Comparison of ENCODE assay signal across 9 mouse cellular contexts in the genomic region with DNA sequence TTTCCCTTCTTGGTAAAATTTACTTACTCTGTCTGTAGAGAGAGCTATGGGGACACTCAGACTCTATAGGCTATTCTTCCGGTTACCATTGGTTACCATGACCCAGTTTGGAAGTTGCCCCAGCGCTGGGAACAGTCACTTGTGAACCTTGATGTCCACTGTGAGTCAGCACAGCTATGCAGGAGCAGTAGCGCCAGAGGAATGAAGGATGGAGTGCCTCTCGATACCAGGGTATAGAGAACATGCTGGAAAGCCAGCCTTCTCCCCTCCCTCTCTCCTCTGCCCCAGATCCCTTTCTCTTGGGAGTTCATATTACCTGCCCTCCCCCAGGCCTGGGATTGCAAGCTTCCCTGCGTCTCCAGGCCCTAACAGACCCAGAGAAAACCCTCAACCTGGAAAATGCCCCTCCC.
DNase-seq lines count a peak whose midpoint lies in the region; ATAC-seq lines count a peak whose summit lies in the region.
"Had no signal": no experiment of that assay in that cellular context is flagged by ENCODE, and none has a peak within 500 bp of the region (broad histone marks: within the 10 kb centered on the region; RNA-seq: fewer than 3 reads in every experiment).

No protein-coding gene starts in this region.

- 0 out of 2 replicates have a peak overlapping the region, but pooled peaks have one; percentile 1 for H3K9ac ChIP-seq in lung, embryonic 15.5 days
- H3K9ac ChIP-seq in intestine, embryonic 16.5 days (ENCODE audit: low read depth, low read length) = peak overlapping the region; percentile 53; the same call in 1 of the 2 replicates
- H3K9ac ChIP-seq in stomach, embryonic 15.5 days = no peak overlapping the region

- H3K27ac ChIP-seq in lung, embryonic 15.5 days = peak overlapping the region; percentile 94
- H3K27ac ChIP-seq in intestine, embryonic 16.5 days (ENCODE audit: low read length) = peak overlapping the region; percentile 88
- peak overlapping the region; percentile 94 for H3K27ac ChIP-seq in stomach, embryonic 15.5 days

- no peaks in the 10 kb centered on the region for H3K9me3 ChIP-seq in lung, embryonic 15.5 days
- no peaks in the 10 kb centered on the region for H3K9me3 ChIP-seq in intestine, embryonic 16.5 days (ENCODE audit: control insufficient read depth, low read length)
- H3K9me3 ChIP-seq in stomach, embryonic 15.5 days = no peaks in the 10 kb centered on the region
- H3K9me3 ChIP-seq: megakaryocyte, embryonic 14.5 days had no signal

- WGBS in lung, embryonic 15.5 days = 29% methylated on average over 5 of the region's 5 CpGs
- 55% methylated on average over 5 of the region's 5 CpGs for WGBS in intestine, embryonic 16.5 days
- WGBS in stomach, embryonic 15.5 days = 48% methylated on average over 5 of the region's 5 CpGs

- peak; percentile 78 to 91 for DNase-seq in adrenal gland, adult (ENCODE audit: inconsistent age in 2 of 2, low spot score in 1 of 2)
- no peak for DNase-seq in adrenal gland, postnatal 4 days (ENCODE audit: low spot score in 2 of 2)
- DNase-seq in lung, postnatal 4 days = no peak
- no peak for DNase-seq in gastrocnemius, adult 8-10 months (ENCODE audit: low spot score in 2 of 2)

- no peak overlapping the region for H3K4me2 ChIP-seq in lung, embryonic 15.5 days
- no peak overlapping the region for H3K4me2 ChIP-seq in intestine, embryonic 16.5 days (ENCODE audit: low read depth, low read length)
- H3K4me2 ChIP-seq in stomach, embryonic 15.5 days = no peak overlapping the region

- no peak overlapping the region for H3K4me3 ChIP-seq in lung, embryonic 15.5 days
- H3K4me3 ChIP-seq in intestine, embryonic 16.5 days (ENCODE audit: low read length) = no peak overlapping the region
- H3K4me3 ChIP-seq in stomach, embryonic 15.5 days (replicated peaks) = no peak overlapping the region
- H3K4me3 ChIP-seq: megakaryocyte, embryonic 14.5 days had no signal

- ATAC-seq in lung, embryonic 15.5 days (ENCODE audit: borderline replicate concordance, extremely low read depth, low FRiP score, low TSS enrichment) = no peak
- ATAC-seq in intestine, embryonic 16.5 days = no peak
- no peak for ATAC-seq in stomach, embryonic 15.5 days (ENCODE audit: insufficient read depth, low FRiP score, low read depth)
- ATAC-seq in activated CD4-positive, CD25-positive, alpha-beta regulatory T cell, adult 4 months = no peak

- no peaks in the 10 kb centered on the region for H3K36me3 ChIP-seq in lung, embryonic 15.5 days
- no peaks in the 10 kb centered on the region for H3K36me3 ChIP-seq in intestine, embryonic 16.5 days (ENCODE audit: control insufficient read depth, insufficient read depth, low read length)
- H3K36me3 ChIP-seq in stomach, embryonic 15.5 days = no peaks in the 10 kb centered on the region

- H3K27me3 ChIP-seq in lung, embryonic 15.5 days = no peaks in the 10 kb centered on the region
- H3K27me3 ChIP-seq in intestine, embryonic 16.5 days (replicated peaks; ENCODE audit: control insufficient read depth, insufficient read depth, low read length) = no peaks in the 10 kb centered on the region
- no peaks in the 10 kb centered on the region for H3K27me3 ChIP-seq in stomach, embryonic 15.5 days (replicated peaks)

- H3K4me1 ChIP-seq in lung, embryonic 15.5 days = peaks cover 85% of the 10 kb centered on the region
- peaks cover 48% of the 10 kb centered on the region for H3K4me1 ChIP-seq in intestine, embryonic 16.5 days (ENCODE audit: control insufficient read depth, insufficient read depth, low read length)
- H3K4me1 ChIP-seq in stomach, embryonic 15.5 days = peaks cover 63% of the 10 kb centered on the region

Comparison
In these comparisons a context has a peak if more than half of its experiments do, and no peak if none do; other contexts are left out.
1. DNase-seq: peak in adrenal gland, adult (2 of 2); none in adrenal gland, postnatal 4 days (0 of 2), lung, postnatal 4 days (0 of 2) and gastrocnemius, adult 8-10 months (0 of 2).
2. Peak in every context shown above with its lines, with median percentiles within 50 percentile points of each other: H3K27ac ChIP-seq.